Mouse (Mus musculus): ENCODE results near the gene Col4a5. TPM values are rescaled to one million over a fixed set of nuclear protein-coding genes. Genes with fewer than 3 reads are reported as not detected.

Col4a5 gene
- polyA plus RNA-seq, 1 experiment, result 1.5 TPM

- no peak within 1 kb of the TSS for H3K27ac ChIP-seq (replicated peaks; ENCODE audit: low read depth, low read length)
- H3K4me1 ChIP-seq (ENCODE audit: control insufficient read depth, insufficient read depth, insufficient read length, low read length), result no peaks in the 10 kb centered on the region; the same call in 1 of the 2 replicates
- H3K4me3 ChIP-seq (ENCODE audit: insufficient read depth, low read depth, low read length), result peak within 1 kb of the TSS; percentile 22
Measured at GRCm38 (mm10) chrX:141724937-141725918, 250.0 kb downstream of the Col4a5 start, which contains the start of gene Irs4. Irs4 (minus strand) TSS chrX:141725263.

GRCm38 (mm10) chrX:141729570-141729969 is 254.4 kb downstream of the Col4a5 start:
- H3K27ac ChIP-seq (replicated peaks; ENCODE audit: low read depth, low read length), result no peak overlapping the region
- no peaks in the 10 kb centered on the region; the same call in 1 of the 2 replicates for H3K4me1 ChIP-seq (ENCODE audit: control insufficient read depth, insufficient read depth, insufficient read length, low read length)
- no peak overlapping the region for H3K4me3 ChIP-seq (ENCODE audit: insufficient read depth, low read depth, low read length)

Other genes starting within 250 kb of the Col4a5 start
- not detected in 2 replicates for gene Col4a6, start 1.3 kb upstream of the Col4a5 start, polyA plus RNA-seq (2012; ENCODE audit: insufficient read depth, insufficient read length, missing spikeins)
- gene Irs4, start 249.9 kb downstream of the Col4a5 start, polyA plus RNA-seq (2012; ENCODE audit: insufficient read depth, insufficient read length, missing spikeins), result not detected in 2 replicates

Measured in brown adipose tissue, adult 24 weeks (tissue).